13 mouse cellular contexts compared by ENCODE assay signal in genomic region chr3:59290551-59290950, GRCm38 (mm10). TPM values are rescaled to one million over a fixed set of nuclear protein-coding genes. Genes with fewer than 3 reads are reported as not detected.
"Had no signal": no experiment of that assay in that cellular context is flagged by ENCODE, and none has a peak within 500 bp of the region (broad histone marks: within the 10 kb centered on the region; RNA-seq: fewer than 3 reads in every experiment).

No protein-coding gene starts in this region.

- H3K27me3 ChIP-seq: kidney, embryonic 15.5 days; liver, embryonic 13.5 days; lung, embryonic 15.5 days; midbrain, embryonic 12.5 days had no signal

- H3K4me3 ChIP-seq: kidney, embryonic 15.5 days; layer of hippocampus, adult 2 months; limb, embryonic 10.5 days; liver, embryonic 13.5 days; lung, embryonic 15.5 days; midbrain, embryonic 12.5 days had no signal

- DNase-seq: kidney, postnatal 36 days; liver, embryonic 13.5 days; liver, postnatal 0 days; right cerebral cortex, adult 18-20 months; right cerebral cortex, postnatal 25 days; thymus, postnatal 36 days had no signal

- H3K36me3 ChIP-seq: kidney, embryonic 15.5 days; limb, embryonic 10.5 days; liver, embryonic 13.5 days; lung, embryonic 15.5 days; midbrain, embryonic 12.5 days had no signal

- H3K9me3 ChIP-seq: kidney, embryonic 15.5 days; limb, embryonic 10.5 days; liver, embryonic 13.5 days; lung, embryonic 15.5 days; midbrain, embryonic 12.5 days had no signal

- H3K4me1 ChIP-seq: kidney, embryonic 15.5 days; liver, embryonic 13.5 days; lung, embryonic 15.5 days; midbrain, embryonic 12.5 days had no signal

- H3K4me2 ChIP-seq: kidney, embryonic 15.5 days; liver, embryonic 13.5 days; lung, embryonic 15.5 days; midbrain, embryonic 12.5 days had no signal

- H3K27ac ChIP-seq: kidney, embryonic 15.5 days; layer of hippocampus, adult 2 months; limb, embryonic 10.5 days; liver, embryonic 13.5 days; lung, embryonic 15.5 days; midbrain, embryonic 12.5 days had no signal

- ATAC-seq: liver, postnatal 0 days; midbrain, embryonic 16.5 days had no signal

- H3K9ac ChIP-seq: kidney, embryonic 15.5 days; liver, embryonic 13.5 days; liver, postnatal 0 days; lung, embryonic 15.5 days; midbrain, embryonic 12.5 days had no signal

RNA-seq across cellular contexts. Expression of gene P2ry12, which starts 27.9 kb away (rescaled TPM):
- total RNA-seq: megakaryocyte-erythroid progenitor cell, adult 5-6 weeks had no signal
